Mouse (Mus musculus): Measurements from ENCODE around the gene Ssbp2. TPM values are rescaled to one million over a fixed set of nuclear protein-coding genes. Genes with fewer than 3 reads are reported as not detected.

Gene Ssbp2
- polyA plus RNA-seq, 1 experiment from 2014 or later, result 4.6 TPM

DNA sequence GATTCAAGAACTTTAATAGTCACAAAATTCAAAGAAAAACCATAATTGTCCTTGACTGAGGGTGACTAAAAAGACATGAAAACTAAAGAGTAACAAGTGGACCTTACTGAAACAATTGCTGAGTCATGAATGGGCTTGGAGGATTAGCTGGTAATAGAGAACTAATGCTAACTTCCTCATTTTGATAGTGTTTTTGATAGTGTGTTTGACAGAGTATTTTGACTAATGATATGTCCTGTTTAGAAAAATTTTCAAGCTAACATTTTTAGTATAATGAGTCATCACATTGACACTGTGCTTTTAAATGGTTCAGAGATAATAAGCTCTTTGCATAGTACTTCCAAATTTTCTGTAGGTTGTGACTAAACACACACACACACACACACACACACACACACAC, 267.8 kb downstream of the Ssbp2 start:
- no peaks in the 10 kb centered on the region for H3K36me3 ChIP-seq (ENCODE audit: inconsistent target)
- H3K27ac ChIP-seq, result no peak overlapping the region
- H3K4me3 ChIP-seq (ENCODE audit: inconsistent target), result no peak overlapping the region
- H3K79me2 ChIP-seq (ENCODE audit: inconsistent target), result no peaks in the 10 kb centered on the region

GRCm38 (mm10) chr13:91737191-91737590, 277.1 kb downstream of the Ssbp2 start:
- Histone ChIP-seq H3K27ac (no peak overlapping the region), H3K79me2 (ENCODE audit: inconsistent target) (no peaks in the 10 kb centered on the region), H3K4me3 (ENCODE audit: inconsistent target) (no peak overlapping the region), H3K36me3 (ENCODE audit: inconsistent target) (no peaks in the 10 kb centered on the region)
- 100% methylated on average over 1 of the region's 1 CpGs for WGBS (ENCODE audit: missing documents)

GRCm38 (mm10) chr13:91740851-91741250, 280.8 kb downstream of the Ssbp2 start:
- WGBS (ENCODE audit: missing documents), result 89% methylated on average over 6 of the region's 6 CpGs
- Histone ChIP-seq H3K36me3 (ENCODE audit: inconsistent target) (no peaks in the 10 kb centered on the region), H3K4me3 (ENCODE audit: inconsistent target) (no peak overlapping the region), H3K27ac (no peak overlapping the region), H3K79me2 (ENCODE audit: inconsistent target) (no peaks in the 10 kb centered on the region)

DNA sequence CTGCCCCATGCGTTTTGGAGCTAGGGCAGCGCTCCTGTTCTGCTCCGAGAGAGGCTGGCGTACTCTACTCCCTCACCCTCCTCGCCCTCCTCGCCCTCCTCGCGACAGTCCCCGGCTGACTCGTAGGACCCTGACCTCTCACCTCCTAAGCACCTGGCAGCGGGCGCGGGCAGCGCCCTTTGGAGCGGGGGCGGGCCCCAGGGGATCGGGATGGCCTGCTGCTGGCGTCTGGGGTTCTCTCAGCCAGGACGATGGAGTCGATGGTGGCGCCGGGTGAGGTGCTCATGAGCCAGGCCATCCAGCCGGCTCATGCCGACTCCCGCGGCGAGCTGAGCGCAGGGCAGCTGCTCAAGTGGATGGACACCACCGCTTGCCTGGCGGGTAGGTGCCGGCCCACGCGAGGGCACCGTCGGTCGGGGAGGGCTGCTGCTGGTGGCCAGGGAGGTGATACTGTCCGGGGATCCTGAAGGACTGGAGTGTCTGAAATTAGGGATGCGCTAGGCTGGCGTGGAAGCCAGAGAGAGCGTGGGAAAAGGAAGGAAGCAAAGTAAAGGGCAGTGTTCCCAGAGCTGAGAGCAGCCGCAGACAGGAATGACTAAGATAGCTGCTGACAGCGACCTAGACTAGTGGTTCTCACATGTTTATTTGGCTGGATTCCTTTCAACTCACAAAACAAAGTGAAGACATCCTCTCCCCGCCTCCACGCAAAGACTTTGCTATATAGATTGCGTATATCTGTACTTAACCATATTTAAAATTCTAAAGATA, 281.4 kb downstream of the Ssbp2 start, which contains the start of gene Acot12:
Acot12 (plus strand) TSS at position 233 of the 768 bp plus-strand sequence.
- no peak within 1 kb of the TSS for H3K4me3 ChIP-seq (ENCODE audit: inconsistent target)
- WGBS (ENCODE audit: missing documents), result 22% methylated on average over 41 of the region's 45 CpGs

GRCm38 (mm10) chr13:91743180-91743579, 283.1 kb downstream of the Ssbp2 start:
- Histone ChIP-seq H3K4me3 (ENCODE audit: inconsistent target) (no peak overlapping the region), H3K36me3 (ENCODE audit: inconsistent target) (no peaks in the 10 kb centered on the region), H3K27ac (no peak overlapping the region), H3K79me2 (ENCODE audit: inconsistent target) (no peaks in the 10 kb centered on the region)
- WGBS (ENCODE audit: missing documents), result 98% methylated on average over 3 of the region's 3 CpGs

More for the DNA sequence above, 281.4 kb downstream of the Ssbp2 start, which contains the start of gene Acot12:
- H3K79me2 ChIP-seq (ENCODE audit: inconsistent target), result no peaks in the 10 kb centered on the region
- no peak within 1 kb of the TSS for H3K27ac ChIP-seq
- H3K36me3 ChIP-seq (ENCODE audit: inconsistent target), result no peaks in the 10 kb centered on the region

GRCm38 (mm10) chr13:91746470-91746869, 286.4 kb downstream of the Ssbp2 start:
- no peaks in the 10 kb centered on the region for H3K79me2 ChIP-seq (ENCODE audit: inconsistent target)
- H3K4me3 ChIP-seq (ENCODE audit: inconsistent target), result no peak overlapping the region
- H3K27ac ChIP-seq, result no peak overlapping the region
- WGBS (ENCODE audit: missing documents), result 68% methylated on average over 5 of the region's 5 CpGs
- no peaks in the 10 kb centered on the region for H3K36me3 ChIP-seq (ENCODE audit: inconsistent target)

DNA sequence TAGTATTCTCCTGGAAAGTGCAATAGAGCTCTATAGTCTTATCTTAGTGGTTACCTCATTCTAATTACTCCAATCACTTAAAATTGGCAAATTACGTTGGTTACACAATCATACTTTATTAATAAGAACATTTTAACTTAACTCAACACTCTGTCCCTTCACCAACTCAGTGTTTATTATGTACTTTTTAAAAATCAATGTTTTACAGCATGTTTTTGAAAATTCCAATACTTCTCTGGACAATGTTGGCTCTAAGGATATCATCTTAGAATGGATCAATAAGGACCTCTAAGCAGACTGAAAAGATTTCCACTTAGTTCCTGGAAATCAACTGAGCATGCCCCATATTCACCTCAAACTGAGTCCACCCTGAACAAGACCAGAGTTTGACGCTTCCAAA, 288.3 kb downstream of the Ssbp2 start:
- 91% methylated on average over 2 of the region's 2 CpGs for WGBS (ENCODE audit: missing documents)
- H3K79me2 ChIP-seq (ENCODE audit: inconsistent target), result no peaks in the 10 kb centered on the region
- no peak overlapping the region for H3K4me3 ChIP-seq (ENCODE audit: inconsistent target)
- no peak overlapping the region for H3K27ac ChIP-seq
- H3K36me3 ChIP-seq (ENCODE audit: inconsistent target), result no peaks in the 10 kb centered on the region

GRCm38 (mm10) chr13:91749981-91750380, 289.9 kb downstream of the Ssbp2 start:
- H3K36me3 ChIP-seq (ENCODE audit: inconsistent target), result no peaks in the 10 kb centered on the region
- 90% methylated on average over 4 of the region's 4 CpGs for WGBS (ENCODE audit: missing documents)
- H3K79me2 ChIP-seq (ENCODE audit: inconsistent target), result no peaks in the 10 kb centered on the region
- H3K4me3 ChIP-seq (ENCODE audit: inconsistent target), result no peak overlapping the region
- H3K27ac ChIP-seq, result no peak overlapping the region

Other genes with a start within 250 kb of the Ssbp2 start
- gene Atg10, start 236.3 kb upstream of the Ssbp2 start, polyA plus RNA-seq (2018), result 7.3 to 9.7 TPM (median 8.6 TPM) in 3 replicates